32 mouse cellular contexts compared by ENCODE assay signal in genomic region chr12:4355019-4355730, GRCm38 (mm10).
DNase-seq lines count a peak whose midpoint lies in the region; ATAC-seq and TF ChIP-seq lines count a peak whose summit lies in the region.
"Had no signal": no experiment of that assay in that cellular context is flagged by ENCODE, and none has a peak within 500 bp of the region (broad histone marks: within the 10 kb centered on the region; RNA-seq: fewer than 3 reads in every experiment).

No protein-coding gene starts in this region.

- no peak for TF ChIP-seq CTCF in heart, adult 2 months (IDR thresholded peaks at IDR 0.05)

- no peak overlapping the region for H3K4me3 ChIP-seq in heart, embryonic 16.5 days (ENCODE audit: low read length)
- no peak overlapping the region for H3K4me3 ChIP-seq in heart, adult 2 months
- H3K4me3 ChIP-seq in lung, embryonic 16.5 days (ENCODE audit: low read length): no peak overlapping the region
- no peak overlapping the region for H3K4me3 ChIP-seq in forebrain, embryonic 14.5 days (ENCODE audit: low read depth, low read length)
- H3K4me3 ChIP-seq: embryonic facial prominence, embryonic 13.5 days; erythroblast, embryonic 14.5 days; liver, embryonic 15.5 days; midbrain, embryonic 10.5 days; myocyte; neural tube, embryonic 12.5 days had no signal

- no peak for DNase-seq in heart, adult 2 months
- DNase-seq in lung, postnatal 4 days: no peak
- DNase-seq in 416B (ENCODE audit: low read depth) (peak; percentile 22), NIH3T3 (ENCODE audit: low read depth) (peak; percentile 20)
- no peak for DNase-seq in forebrain, embryonic 14.5 days (ENCODE audit: low spot score)
- DNase-seq in frontal cortex, postnatal 36 days (ENCODE audit: low spot score in 2 of 2): no peak
- DNase-seq: adrenal gland, postnatal 14 days; B cell, adult 2 months; cerebellum, adult 11-12 months; cerebellum, adult 9-11 months; embryo, embryonic 11 days; forebrain, postnatal 0 days; gastrocnemius, postnatal 14 days; heart, postnatal 10 days; kidney, adult 11 months; kidney, postnatal 4 days; layer of hippocampus, postnatal 36 days; lung, postnatal 36 days; right cerebral cortex, adult 18-20 months; thymus, adult 18-20 months; thymus, postnatal 25 days had no signal

- H3K4me2 ChIP-seq in heart, embryonic 16.5 days (ENCODE audit: low read depth, low read length): 0 out of 2 replicates have a peak overlapping the region, but pooled peaks have one; percentile 18
- H3K4me2 ChIP-seq in lung, embryonic 16.5 days (ENCODE audit: low read depth, low read length): no peak overlapping the region
- H3K4me2 ChIP-seq in forebrain, embryonic 14.5 days (ENCODE audit: low read length): no peak overlapping the region
- H3K4me2 ChIP-seq: embryonic facial prominence, embryonic 13.5 days; heart, embryonic 11.5 days; hindbrain, embryonic 14.5 days; liver, embryonic 15.5 days; neural tube, embryonic 12.5 days had no signal

- no peak overlapping the region for H3K9ac ChIP-seq in heart, embryonic 16.5 days (ENCODE audit: low read length)
- H3K9ac ChIP-seq in heart, adult 2 months (ENCODE audit: low read depth, low read length): no peak overlapping the region
- H3K9ac ChIP-seq in lung, embryonic 16.5 days (ENCODE audit: low read length): no peak overlapping the region
- H3K9ac ChIP-seq in forebrain, embryonic 14.5 days (ENCODE audit: low read length): no peak overlapping the region
- H3K9ac ChIP-seq: embryonic facial prominence, embryonic 13.5 days; forebrain, postnatal 0 days; hindbrain, embryonic 14.5 days; liver, embryonic 15.5 days; neural tube, embryonic 12.5 days had no signal

- H3K36me3 ChIP-seq in heart, embryonic 16.5 days (ENCODE audit: control insufficient read depth, insufficient read depth): no peaks in the 10 kb centered on the region
- H3K36me3 ChIP-seq in heart, adult 2 months (ENCODE audit: control insufficient read depth, insufficient read depth, low read length): no peaks in the 10 kb centered on the region; the same call in 1 of the 2 replicates
- no peaks in the 10 kb centered on the region for H3K36me3 ChIP-seq in lung, embryonic 16.5 days (ENCODE audit: control insufficient read depth, insufficient read depth, low read length)
- H3K36me3 ChIP-seq in forebrain, embryonic 14.5 days (ENCODE audit: control insufficient read depth, insufficient read depth, low read length): no peaks in the 10 kb centered on the region
- H3K36me3 ChIP-seq: embryonic facial prominence, embryonic 13.5 days; liver, embryonic 15.5 days; midbrain, embryonic 10.5 days; neural tube, embryonic 12.5 days had no signal

- WGBS in heart, embryonic 16.5 days: 43% methylated on average over 2 of the region's 2 CpGs
- WGBS in heart, adult 2 months: 39% methylated on average over 2 of the region's 2 CpGs
- WGBS in lung, embryonic 16.5 days: 38% methylated on average over 2 of the region's 2 CpGs
- 30% methylated on average over 2 of the region's 2 CpGs for WGBS in forebrain, embryonic 14.5 days

- no peak for TF ChIP-seq POLR2A in heart, adult 2 months (IDR thresholded peaks at IDR 0.05; ENCODE audit: insufficient read depth, low read depth, low read length)

- no peak for TF ChIP-seq EP300 in heart, adult 2 months (IDR thresholded peaks at IDR 0.05; ENCODE audit: insufficient read depth, low read depth, low read length)

- H3K4me1 ChIP-seq in heart, embryonic 16.5 days (ENCODE audit: control insufficient read depth, insufficient read depth, low read length): peaks cover 4% of the 10 kb centered on the region; the same call in 1 of the 2 replicates
- H3K4me1 ChIP-seq in heart, adult 2 months (ENCODE audit: control insufficient read depth, insufficient read depth, low read length): peaks cover 2% of the 10 kb centered on the region
- no peaks in the 10 kb centered on the region for H3K4me1 ChIP-seq in lung, embryonic 16.5 days (replicated peaks; ENCODE audit: control insufficient read depth, insufficient read depth, low read length)
- no peaks in the 10 kb centered on the region for H3K4me1 ChIP-seq in forebrain, embryonic 14.5 days (ENCODE audit: control insufficient read depth, insufficient read depth, low read length)
- H3K4me1 ChIP-seq: liver, embryonic 15.5 days had no signal

- H3K27me3 ChIP-seq in heart, embryonic 16.5 days (ENCODE audit: control insufficient read depth, insufficient read depth, low read length): no peaks in the 10 kb centered on the region
- H3K27me3 ChIP-seq in heart, adult 2 months (ENCODE audit: control insufficient read depth, insufficient read depth, low read length): no peaks in the 10 kb centered on the region
- H3K27me3 ChIP-seq in lung, embryonic 16.5 days (ENCODE audit: control insufficient read depth, insufficient read depth, low read depth, low read length): no peaks in the 10 kb centered on the region
- no peaks in the 10 kb centered on the region for H3K27me3 ChIP-seq in forebrain, embryonic 14.5 days (replicated peaks; ENCODE audit: control insufficient read depth, insufficient read depth, low read length)
- H3K27me3 ChIP-seq: embryonic facial prominence, embryonic 13.5 days; liver, embryonic 15.5 days; neural tube, embryonic 12.5 days had no signal

- H3K79me2 ChIP-seq in heart, adult 2 months (replicated peaks; ENCODE audit: control insufficient read depth, insufficient read depth, low read length): no peaks in the 10 kb centered on the region

- H3K27ac ChIP-seq in heart, embryonic 16.5 days (ENCODE audit: low read length): no peak overlapping the region
- no peak overlapping the region for H3K27ac ChIP-seq in heart, adult 2 months
- H3K27ac ChIP-seq in lung, embryonic 16.5 days (ENCODE audit: low read length): peak overlapping the region; percentile 65
- H3K27ac ChIP-seq in forebrain, embryonic 14.5 days (ENCODE audit: low read depth, low read length): no peak overlapping the region
- H3K27ac ChIP-seq: embryonic facial prominence, embryonic 13.5 days; hindbrain, embryonic 14.5 days; liver, embryonic 15.5 days; midbrain, embryonic 10.5 days; neural tube, embryonic 12.5 days; stomach, postnatal 0 days had no signal

- intact Hi-C loops in heart, adult 2 months (cut with DNase I): no loop called here

- no peak for ATAC-seq in heart, embryonic 16.5 days (replicated peaks; ENCODE audit: extremely low read depth, insufficient read depth, low FRiP score)
- ATAC-seq in lung, embryonic 16.5 days (ENCODE audit: low read depth): peak; percentile 81
- ATAC-seq in forebrain, embryonic 14.5 days: no peak
- ATAC-seq: forebrain, postnatal 0 days had no signal

- no peaks in the 10 kb centered on the region for H3K9me3 ChIP-seq in heart, embryonic 16.5 days (replicated peaks; ENCODE audit: control insufficient read depth, low read length)
- no peaks in the 10 kb centered on the region for H3K9me3 ChIP-seq in lung, embryonic 16.5 days (ENCODE audit: control insufficient read depth, low read length)
- no peaks in the 10 kb centered on the region for H3K9me3 ChIP-seq in forebrain, embryonic 14.5 days (replicated peaks; ENCODE audit: control insufficient read depth, low read length)
- H3K9me3 ChIP-seq: embryonic facial prominence, embryonic 13.5 days; liver, embryonic 15.5 days; midbrain, embryonic 10.5 days; neural tube, embryonic 12.5 days had no signal

Comparison
In these comparisons a context has a peak if more than half of its experiments do, and no peak if none do; other contexts are left out.
1. DNase-seq: peak in 416B (single experiment) and NIH3T3 (single experiment); none in heart, adult 2 months (0 of 2), lung, postnatal 4 days (0 of 2), forebrain, embryonic 14.5 days (single experiment) and frontal cortex, postnatal 36 days (0 of 2).